Mouse (Mus musculus) kidney, adult 8-10 months (tissue): ENCODE results near the gene Zfp771.

ENCODE experiments used
- DNase-seq, 2 experiments: peaks; one replicate each; pipeline ENCODE4 v3.0.0; 2022

The Zfp771 gene

DNA sequence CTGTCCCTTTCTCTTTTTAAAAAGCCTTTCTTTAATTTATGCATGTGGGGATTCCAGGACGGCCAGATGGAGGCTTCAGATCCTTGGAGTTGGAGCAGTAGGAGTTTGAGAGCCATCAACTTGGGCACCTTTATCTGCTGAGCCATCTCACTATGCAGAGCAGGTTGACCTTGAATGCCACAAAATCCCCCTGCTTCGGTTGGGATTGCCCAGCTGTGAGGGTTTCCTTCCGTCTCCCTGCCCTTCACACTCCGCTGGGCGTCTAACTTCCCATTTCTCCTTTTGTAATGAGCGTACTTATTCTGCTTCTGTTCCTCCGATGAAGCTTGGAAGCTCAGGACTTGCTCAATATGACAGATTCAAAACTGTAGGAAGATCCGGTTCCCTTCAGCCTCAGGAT lies 46.1 kb downstream of the Zfp771 start:
- no peak for DNase-seq

DNA sequence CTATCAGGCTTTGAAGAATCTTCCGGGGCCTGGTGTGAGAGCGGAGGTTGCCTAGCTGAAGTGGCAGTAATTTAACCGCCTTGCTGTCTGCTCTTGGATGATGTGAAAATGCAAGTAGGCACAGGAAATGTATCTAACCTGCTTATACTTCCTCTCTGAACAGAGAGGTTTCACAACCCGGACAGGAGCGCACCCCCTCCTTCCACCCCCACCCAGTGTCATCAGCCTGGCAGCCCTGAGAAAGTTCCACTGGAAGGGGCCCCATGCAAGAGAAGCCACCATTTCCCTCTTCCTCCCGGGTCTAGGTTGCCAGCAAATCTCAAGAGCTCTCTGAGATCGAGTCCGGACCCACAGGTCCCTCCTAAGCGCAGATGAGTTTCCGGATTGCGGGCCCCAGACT lies 52.0 kb downstream of the Zfp771 start, which contains the start of gene Itgal:
TSS of gene Itgal (plus strand) at position 163 of the 400 bp plus-strand sequence.
- DNase-seq = no peak

DNA sequence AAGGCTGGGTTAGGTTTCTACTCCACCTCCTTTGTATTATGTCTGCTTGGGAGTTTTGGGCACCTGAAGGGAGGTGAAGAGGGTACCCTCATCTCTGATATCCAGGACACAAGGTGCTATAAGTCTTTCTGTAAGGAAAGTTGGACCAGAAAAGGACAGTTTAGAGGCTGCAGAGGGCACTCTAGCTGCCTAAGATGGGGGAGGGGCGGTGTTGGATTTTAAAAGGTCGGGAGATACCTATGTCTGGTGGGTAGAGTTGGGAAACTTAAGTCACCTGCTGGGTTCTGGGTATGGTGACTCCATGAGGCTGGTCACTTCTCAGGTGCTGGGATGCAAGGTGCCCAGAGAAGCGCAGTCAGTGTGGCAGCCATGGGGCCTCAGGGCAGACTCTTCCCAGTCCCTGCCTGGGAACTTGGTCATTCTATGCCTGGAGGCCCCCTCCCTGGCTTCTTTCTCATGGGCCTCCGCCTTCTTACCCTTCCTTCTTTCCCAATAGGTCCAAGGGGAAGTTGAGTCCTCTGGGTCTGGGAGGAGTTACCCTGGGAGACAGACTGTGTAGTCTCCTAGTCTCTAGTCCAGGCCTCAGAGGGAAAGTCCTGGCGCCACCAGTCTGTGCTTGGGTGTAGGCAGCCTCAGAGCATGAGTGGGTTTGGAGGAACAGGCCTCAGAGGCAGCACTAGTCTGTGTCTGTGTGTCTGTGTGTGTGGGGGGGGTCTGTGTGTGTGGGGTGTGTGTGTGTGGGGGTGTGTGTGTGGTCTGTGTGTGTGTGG lies 52.9 kb downstream of the Zfp771 start:
- no peak for DNase-seq

DNA sequence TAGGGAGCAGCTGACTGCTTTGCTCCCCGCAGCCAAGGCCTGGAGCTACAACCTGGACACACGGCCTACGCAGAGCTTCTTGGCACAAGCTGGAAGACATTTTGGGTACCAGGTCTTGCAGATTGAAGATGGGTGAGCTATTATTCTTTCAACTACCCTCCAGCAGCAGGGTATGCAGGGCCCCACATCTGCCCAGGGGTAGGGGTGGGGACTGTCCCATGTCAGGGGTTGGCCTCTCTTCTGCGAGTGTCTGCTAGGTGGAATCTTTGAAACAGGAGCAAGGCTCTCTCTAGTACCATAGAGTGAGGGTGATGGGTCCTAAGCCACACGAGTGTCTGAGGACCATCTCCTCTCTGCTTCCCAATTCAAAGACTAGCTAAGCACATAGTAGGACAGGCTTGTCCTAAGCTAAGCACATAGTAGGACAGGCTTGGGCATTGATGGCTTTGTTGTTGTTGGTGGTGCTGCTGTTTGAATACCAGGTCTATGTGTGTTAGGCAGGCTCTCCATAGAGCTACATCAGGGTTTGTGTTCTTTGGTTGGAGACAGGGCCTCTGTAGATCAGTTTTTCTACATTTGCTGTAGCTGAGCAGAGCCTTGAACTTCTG lies 53.6 kb downstream of the Zfp771 start:
- no peak for DNase-seq
